Mouse (Mus musculus) layer of hippocampus, postnatal 14 days (tissue): ENCODE measurements around the gene Syngr4. TPM values are rescaled to one million over a fixed set of nuclear protein-coding genes. Genes with fewer than 3 reads are reported as not detected.
"Not testable (repeated sequence)": the region's sequence is repeated elsewhere in the genome, so short reads cannot be mapped to it uniquely, and the experiment has no call there.

Experiments
- DNase-seq, 2 experiments: peaks; one replicate each; pipeline ENCODE4 v3.0.0; 2021 to 2022; ENCODE audit warnings: low spot score in 2 of 2, mixed read lengths in 1 of 2
- total RNA-seq, 2 experiments: library from RNA; stranded (reverse); gene quantifications; 2 replicates each; pipeline ENCODE4 v1.2.3; 2021

Syngr4 gene
- total RNA-seq, 2 experiments from 2014 or later, result not detected

DNA sequence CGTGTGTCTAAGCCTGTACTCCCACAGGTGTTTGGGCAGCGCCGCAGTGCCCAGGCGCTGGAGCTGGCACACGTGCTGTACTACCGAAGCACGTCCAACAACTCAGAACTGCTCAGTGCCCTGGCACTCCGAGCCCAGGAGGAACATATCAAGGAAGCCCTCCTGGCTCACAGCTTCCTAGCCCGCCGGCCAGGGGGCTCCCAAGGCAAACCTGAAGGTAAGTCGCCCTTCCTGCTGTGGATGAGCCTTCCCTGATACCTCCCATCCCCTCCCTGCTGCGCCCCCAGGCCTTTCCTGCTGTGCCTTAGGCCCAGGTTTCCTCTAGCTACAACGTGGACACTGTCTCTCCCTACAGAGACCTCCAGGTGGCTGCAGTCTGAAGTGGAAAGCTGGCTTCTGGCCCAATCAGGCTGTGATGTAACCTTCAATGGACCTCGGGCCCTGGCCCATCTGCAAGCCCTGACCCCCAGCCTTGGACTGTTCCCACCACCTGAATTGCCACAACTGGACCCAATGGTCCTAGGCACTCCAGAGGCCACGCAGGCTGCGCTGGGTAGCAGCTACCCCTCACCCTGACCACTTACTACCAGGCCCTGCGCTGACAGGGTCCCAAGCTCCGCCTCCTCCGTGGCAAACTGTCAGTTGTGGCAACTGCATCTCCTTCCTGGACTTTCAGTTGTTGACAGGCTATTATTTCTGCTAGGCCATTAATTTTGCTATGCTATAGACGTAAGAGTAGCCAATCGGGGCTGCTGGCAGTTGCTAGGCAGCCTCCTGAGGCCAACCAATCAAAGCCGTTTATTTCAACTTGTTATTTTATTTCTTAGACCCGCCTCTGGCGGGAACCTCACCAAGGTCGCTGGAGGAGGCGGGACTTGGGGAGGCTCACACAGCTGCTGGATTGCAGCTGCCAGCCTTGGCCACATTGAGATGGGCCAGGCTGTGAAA lies 19.8 kb upstream of the Syngr4 start:
- peak; percentile 72 to 75 for DNase-seq

DNA sequence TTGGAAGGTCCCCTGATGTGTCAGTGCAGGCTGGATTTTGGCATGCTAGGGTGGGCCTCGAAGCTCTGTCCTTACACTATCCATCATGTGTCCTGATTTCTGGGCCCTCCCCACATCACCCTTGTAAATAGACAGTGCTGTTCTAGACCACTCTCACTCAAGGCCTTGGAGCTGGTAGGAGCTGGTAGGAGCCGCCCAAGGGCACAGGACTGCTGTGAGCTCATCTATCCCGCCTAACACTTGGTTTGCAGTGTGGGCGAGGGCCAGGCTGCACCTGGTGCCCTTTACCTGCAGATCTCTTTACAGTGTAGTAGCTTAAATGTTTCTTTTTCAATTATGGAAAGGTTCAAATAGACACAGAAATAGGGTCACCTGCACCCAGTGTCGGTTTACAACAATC lies 18.5 kb upstream of the Syngr4 start:
- DNase-seq, result no peak

DNA sequence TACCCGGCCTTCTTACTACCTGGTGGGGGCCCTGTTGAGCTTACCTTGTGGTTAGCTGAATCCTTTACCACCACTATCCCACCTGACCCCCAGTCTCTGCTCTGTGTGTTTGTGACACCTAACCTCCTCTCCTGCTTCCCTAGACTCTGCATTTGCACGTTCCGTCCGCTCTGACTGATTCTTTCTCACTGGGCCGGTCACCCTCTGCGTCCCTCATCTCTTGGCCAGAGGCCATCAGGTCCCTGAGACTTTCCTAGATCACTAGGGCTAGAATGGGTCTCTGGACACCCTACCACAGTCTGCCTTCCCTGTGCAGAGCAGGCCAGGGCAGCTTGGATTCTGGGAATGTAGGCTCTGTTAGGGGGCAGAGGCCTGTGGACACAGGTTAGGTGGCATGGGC lies 17.6 kb upstream of the Syngr4 start:
- DNase-seq, result no peak

DNA sequence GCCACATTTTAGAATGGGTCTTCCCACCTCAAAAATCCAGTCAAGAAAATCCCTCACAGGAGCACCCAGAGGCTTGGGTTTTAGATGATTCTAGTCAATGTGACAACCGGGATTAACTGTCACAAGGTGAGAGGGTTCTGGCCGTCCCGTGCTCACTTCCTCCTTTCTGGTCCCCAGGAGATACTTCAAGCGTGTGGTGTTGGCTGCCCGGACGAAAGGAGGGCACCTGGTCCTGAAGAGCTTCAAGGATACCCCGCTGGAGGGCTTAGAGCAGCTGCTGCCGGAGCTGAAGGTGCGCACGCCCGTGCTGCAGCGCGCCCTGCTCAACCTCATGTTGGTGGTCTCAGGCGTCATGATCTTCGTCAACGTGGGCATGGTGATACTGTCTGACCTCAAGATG lies 12.6 kb upstream of the Syngr4 start:
- DNase-seq, result no peak

DNA sequence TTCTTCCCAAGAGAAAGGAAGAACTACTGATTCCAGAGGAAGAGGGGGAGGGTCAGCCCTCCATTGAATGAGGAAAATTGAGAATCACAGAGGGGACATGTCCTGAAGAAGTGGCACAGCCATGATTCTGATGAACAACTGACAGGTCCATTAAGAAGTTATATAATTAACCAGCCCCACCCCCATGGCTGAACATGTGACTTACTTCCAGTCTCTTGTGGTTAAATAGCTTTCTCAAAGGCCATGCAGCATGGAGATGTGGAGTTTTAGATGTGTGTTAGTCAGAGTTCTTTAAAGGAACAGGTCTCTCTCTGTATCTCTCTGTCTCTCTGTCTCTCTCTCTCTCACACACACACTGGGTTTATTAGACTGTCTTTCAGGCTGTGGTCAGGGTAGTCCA lies 11.9 kb upstream of the Syngr4 start:
- no peak for DNase-seq

DNA sequence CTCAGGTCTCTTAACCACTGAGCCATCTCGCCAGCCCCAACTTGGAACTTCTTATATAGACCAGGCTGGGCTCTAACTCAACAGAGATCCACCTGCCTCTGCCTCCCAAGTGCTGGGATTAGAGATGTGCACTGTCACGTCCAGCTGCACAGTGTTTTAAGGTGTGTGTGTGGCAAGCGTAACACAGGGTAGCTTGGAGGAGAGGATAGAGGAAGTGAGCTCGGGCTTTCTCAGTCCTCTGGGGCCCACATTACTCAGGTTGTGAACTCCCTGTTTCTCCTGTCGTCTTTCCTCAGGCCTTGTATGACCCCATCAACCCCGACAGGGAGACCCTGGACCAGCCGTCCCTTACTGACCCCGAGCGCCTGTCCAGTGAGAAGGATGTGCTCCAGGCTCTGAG lies 10.1 kb upstream of the Syngr4 start:
- DNase-seq, result no peak

DNA sequence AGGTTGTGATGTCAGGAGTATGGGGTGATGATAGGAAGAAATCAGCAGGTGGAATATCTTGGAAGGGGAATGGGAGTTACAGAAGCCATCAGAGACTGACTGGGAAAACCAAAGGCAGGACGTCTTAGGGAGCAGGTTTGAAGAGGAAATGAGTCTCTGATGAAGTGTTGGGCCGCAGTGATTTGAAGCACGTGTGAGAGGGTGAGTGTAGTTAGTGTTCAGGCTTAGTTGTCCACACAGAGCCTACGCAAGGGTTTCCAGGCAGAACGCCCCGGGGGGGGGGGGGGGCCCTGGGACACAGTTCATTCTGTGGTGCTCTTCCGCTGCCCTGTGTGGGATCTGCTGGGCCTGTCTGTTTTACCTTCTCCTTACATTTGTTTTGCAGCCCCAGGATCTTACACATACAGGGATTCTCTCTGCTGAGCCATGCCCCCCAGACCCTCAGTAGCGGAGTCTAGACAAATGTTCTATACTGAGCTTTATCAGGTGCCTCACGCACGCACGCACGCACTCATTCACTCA lies 6.0 kb upstream of the Syngr4 start:
- DNase-seq, result no peak

DNA sequence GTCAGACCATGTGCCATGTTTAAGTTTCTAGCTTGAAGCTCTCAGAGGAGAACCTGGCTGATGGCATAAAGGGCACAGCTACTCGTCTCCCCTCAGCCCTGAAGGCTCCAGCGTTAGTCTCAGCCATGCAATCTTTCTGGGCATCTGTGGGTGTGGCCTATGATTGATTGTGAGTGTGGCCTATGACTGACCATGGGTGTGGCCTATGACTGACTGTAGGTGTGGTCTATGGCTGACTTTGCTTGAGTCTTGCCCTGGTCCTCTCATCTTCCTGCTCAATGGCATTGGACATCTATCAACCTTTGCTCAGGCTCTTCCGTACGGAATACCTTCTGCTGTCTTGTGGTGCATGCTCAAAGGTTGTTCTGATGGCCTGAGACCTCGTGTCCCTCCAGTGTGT lies 5.0 kb upstream of the Syngr4 start:
- no peak for DNase-seq

DNA sequence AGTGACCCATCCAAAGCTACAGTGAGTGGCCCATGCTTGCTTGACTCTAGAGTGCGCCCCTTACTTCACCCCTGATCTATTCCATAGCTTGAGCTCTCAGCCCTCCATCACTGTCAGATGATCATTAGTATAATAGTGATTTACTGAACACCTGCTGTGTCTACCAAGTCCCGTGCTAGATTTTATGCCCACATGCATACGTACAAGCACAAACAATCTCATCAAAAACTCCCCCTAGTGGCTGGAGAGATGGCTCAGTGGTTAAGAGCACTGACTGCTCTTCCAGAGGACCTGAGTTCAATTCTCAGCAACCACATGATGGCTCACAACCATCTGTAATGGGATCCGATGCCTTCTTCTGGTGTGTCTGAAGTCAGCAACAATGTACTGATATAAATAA lies 1.6 kb upstream of the Syngr4 start:
- not testable (repeated sequence) for DNase-seq

DNA sequence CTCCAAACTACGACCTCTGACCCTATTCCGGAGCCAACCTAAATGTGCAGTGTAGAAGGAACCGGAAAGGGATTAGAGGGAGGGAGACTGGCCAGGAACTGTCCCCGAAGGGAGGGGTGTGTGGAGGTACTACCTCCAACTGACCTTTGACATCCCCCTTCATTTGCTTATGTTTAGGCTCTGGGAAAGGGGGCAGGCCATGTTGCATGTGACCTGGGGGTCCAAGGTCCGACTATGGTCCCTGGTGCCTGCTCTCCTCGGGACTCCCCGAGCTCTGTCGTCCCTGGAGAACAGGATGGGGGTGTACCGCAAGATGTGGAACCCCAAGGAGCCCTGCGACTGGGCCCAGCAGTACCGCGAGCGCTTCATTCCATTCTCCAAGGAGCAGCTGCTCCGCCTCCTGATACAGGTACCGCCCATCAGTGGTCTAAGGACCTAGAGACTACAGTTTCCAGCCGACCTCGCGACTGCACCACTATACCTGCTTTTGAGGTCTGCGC lies 794 bp upstream of the Syngr4 start:
- DNase-seq, result peak; percentile 51 to 62

DNA sequence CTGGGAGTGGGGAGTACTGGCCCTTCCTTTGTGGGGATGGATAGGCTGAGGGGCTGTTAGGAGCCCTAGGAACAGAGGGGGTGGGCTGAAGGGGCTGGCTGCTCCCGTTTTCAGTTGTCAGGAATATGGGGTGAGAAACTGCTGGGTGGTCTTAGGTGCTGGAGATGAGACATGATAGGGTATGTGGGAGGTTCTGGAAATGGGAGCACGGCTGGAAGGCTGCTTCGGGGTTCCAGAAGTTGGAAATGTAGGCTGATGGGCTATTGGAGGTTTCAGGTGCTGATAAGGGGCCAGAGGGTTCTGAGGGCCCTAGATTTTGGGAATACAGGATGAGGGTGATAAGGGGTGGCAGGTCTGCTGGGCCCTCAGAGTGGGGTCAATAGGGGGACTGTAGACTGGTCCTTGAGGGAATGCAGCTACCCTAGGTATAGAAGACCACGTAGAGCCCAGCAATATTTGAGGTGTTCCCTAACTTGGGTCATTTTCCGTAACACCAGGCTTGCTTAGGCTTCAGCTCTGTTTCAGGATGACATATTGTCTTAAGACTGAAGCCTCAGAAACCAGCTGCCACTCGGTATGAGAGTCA lies 490 bp downstream of the Syngr4 start:
- no peak for DNase-seq

DNA sequence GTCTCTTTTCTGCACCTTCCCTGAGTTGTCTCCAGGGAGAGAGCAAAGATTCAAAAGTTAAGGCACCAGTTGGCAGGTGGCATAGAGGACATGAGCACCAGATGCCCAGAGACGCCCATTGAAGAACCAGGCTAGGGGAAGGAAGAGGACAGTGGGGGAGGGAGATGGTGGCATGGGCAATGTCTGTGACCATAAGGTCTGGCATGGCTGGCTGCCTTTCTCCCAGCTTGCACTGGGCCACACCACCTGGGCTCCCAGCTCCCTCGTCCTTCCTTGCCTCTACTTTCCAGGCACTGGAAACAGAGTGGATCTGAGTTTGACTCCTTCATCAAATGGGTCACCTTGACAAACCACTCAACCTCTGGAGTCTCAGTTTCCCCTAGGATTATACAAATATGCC lies 3.9 kb downstream of the Syngr4 start:
- no peak for DNase-seq

DNA sequence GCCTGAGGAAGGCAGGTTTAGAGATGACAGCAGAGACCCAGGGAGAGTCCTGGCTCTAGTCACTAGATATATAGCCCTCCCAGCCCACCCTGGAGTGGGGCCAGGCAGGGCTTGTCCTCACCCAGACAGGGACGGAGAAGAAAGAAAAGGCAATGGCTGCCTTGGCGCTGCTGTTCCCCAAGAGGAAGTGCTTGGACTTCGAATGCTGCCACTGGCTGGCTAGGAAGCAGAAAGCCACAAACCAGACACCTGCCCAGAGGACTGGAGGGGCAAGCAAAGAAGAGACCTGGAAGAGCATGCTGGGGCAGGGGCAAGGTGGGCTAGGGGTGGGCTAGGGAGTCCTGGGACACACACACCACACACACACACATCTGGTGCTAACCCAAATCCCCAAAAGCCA lies 9.3 kb downstream of the Syngr4 start:
- no peak for DNase-seq

DNA sequence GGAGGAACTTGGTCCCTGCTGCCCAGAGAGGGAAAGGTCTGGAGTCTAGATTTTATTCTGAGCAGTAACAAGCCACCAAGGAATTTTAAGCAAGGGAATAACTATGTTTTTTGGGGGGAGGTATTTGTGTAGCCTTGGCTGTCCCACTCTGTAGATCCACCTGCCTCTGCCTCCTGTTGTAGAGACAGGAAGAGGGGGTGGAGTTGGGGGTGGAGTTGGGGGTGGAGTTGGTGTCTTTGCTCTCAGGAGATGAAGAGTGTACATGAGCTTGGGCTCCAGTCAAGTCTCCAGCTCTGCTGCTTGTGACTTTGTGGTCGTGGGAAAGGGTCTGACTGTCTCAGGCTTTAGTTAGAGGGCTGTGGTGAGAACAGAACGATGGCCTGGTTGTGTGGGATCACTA lies 15.5 kb downstream of the Syngr4 start:
- DNase-seq, result no peak

DNA sequence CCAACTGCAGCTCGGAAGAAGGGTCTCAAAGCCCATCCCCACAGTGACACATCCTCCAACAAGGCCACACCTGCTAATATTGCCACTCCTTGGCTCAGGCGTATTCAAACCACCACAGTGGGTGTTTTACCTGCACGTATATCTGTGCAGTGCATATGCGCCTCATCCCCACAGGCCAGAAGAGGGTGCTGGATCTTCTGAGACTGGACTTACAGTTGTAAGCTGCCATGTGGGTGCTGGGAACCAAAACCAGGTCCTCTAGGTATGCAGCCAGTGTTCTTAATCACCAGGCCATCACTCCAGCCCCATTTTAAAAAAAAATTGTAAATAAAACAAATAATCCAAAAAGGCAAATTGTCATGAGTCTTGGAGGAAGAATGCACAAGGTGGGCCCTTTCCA lies 16.0 kb downstream of the Syngr4 start:
- no peak for DNase-seq

DNA sequence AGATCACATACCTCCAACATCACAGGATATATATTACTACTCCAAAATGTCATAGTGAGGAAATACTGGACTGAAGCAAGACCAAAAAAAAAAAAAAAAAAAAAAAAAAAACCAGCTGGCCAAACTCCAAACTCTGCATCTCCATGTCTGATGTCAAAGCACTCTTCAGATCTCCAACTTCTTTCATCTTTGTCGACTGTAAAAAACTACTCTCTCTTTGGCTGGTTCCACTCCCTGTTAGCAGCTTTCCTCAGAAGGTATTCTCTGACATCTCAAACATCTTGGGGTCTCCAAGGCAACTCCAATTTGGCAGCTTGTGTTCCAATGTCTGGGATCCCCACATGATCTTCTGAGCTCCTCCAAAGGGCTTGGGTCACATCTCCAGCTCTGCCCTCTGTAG lies 18.2 kb downstream of the Syngr4 start, which contains the start of gene Grin2d:
Grin2d (minus strand) TSS at position 101 of the 400 bp plus-strand sequence.
- not testable (repeated sequence) for DNase-seq

DNA sequence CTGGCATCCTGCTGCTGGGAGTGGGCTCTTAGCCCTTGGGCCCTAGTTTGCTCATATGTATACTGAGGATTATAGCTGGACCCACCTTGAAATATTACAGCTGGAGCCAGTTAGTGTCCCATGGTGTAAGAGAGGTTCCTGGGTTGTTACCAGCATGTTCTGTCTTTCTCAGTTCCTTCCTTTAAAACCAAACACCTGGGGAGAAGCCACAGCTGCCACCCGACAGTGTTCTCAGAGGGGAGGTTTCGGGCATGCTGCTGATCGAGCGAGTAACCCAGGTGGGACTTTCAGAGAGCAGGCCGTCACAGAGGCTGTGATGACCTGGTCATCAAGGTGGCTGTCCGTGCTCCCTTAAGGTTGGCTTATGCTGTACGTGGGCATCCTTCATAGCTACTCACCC lies 19.6 kb downstream of the Syngr4 start:
- no peak for DNase-seq

DNA sequence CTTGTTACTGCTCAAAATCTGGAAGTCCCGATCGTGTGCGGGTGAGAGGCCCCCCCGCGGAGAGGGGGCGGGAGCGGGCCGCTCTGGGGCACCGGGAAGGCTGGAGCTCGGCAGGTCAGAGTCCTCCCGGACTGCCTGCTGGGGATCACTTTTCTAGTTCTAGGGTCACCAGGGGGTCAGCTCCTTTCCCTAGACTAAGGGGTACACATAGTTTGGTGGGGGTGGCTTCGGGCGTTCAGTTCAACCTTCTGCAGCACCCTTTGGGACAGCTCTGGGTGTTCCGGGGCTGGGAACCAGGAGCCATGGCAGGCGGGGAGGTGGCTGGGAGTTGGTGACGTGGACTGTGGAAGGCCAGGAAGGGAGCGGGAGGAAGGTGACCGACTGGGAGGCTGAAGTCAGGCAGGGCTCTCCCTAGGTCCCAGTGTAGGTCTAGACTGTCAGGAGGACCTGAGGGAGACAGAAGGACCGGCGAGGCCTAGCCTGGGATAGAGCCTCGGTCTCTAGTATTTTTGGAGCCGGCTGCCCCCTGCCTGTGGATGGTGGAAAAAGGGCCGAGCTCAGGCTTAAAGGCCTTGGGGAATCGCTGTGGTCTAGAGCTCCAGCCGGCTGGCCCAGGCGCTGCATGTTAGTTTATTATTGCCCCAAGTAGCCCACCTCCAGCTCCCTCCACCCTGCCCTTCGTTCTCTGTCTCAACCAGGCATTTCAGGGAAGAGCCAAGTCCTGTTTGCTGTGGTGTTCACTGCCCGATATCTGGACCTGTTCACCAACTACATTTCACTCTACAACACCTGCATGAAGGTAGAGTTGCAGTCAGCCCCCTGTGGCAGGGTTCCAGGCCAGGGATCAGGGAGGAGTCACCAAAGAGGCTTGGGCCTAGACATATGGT lies 23.2 kb downstream of the Syngr4 start:
- DNase-seq, result peak in 1 of 2 experiments; percentile 64

DNA sequence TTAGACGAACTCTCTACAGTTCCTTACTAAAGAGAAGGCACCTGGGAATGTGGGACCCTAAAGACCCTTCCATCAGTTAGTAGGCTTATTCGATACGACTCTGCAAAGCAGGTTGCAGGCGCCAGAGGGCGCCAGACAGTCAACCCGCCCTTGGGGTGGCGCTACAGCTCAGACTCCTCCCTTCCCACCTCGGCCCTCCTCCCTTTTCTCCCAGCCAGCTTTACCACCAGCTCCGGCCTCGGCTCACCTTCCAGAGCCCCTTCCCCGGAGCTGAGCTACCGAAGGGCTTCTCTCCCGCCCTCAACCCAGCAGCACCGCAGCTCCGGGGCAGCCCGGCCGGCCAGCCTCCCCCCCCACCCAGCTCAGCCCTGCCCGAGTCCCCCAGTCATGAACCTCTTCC lies 23.9 kb downstream of the Syngr4 start, which contains the start of gene Kdelr1:
Kdelr1 (plus strand) TSS at position 149 of the 400 bp plus-strand sequence.
- peak; percentile 89 to 93 for DNase-seq

DNA sequence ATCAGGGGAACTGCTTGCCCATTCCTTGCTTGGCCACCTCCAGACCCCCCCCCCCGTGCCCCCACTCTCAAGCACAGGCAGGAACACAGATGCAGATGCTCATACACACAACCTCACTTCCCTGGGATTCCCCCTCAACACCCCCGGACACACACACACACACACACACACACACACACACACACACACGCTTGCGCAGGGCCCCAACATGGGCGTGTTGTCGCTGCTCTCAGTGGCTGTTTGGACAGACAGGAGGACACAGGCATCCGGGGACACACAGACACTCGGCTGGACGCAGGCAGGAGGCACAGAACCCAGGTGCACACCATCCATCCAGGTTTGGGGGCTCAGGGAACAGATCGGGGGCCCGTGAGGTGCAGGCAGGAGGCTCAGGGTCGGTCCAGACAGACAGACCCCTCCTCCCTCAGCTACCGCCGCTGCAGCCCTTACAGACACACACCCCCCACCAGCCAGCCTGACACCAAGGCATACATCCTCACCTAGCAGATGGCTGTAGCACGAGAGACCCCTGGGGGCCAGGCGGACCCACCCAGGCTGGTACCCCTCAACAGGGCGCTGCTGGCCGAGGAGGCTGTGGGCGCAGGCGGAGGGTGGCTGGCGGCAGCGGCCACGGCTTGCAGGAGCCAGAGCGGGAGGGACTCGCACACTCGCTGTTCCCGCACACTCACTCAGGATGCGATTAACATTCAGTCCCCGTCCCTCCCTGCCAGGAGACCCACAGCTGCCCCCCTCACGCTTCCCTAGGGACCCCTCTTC lies 26.0 kb downstream of the Syngr4 start:
- DNase-seq, result no peak
